Comparison of ENCODE assay signal across 1 mouse cellular context in genomic region chr10:33986771-33987170, GRCm38 (mm10).
A peak's percentile ranks its signal among the peaks of the same experiment; 100 is the strongest.
TF ChIP-seq lines count a peak whose summit lies in the region.

No protein-coding gene starts in this region.

TF ChIP-seq in MEL, 35 proteins besides CTCF, POLR2A, EP300 and RAD21 (continued from another document):
- TF ChIP-seq ETS1 (IDR thresholded peaks at IDR 0.05; ENCODE audit: low read depth, low read length) = no peak
- no peak for TF ChIP-seq E2F4 (IDR thresholded peaks at IDR 0.05; ENCODE audit: borderline replicate concordance, low read depth, low read length)
- TF ChIP-seq MEF2A (IDR thresholded peaks at IDR 0.05; ENCODE audit: extremely low read depth, insufficient replicate concordance, low read depth, low read length, poor library complexity, severe bottlenecking) = no peak
- no peak for TF ChIP-seq CHD2 (IDR thresholded peaks at IDR 0.05; ENCODE audit: low read length)
- TF ChIP-seq CHD1 (IDR thresholded peaks at IDR 0.05; ENCODE audit: low read depth, low read length) = no peak
- TF ChIP-seq ZNF384 (IDR thresholded peaks at IDR 0.05; ENCODE audit: low read depth, low read length) = peak; percentile 47; the same call in 1 of the 2 replicates
- no peak for TF ChIP-seq NRF1 (IDR thresholded peaks at IDR 0.05; ENCODE audit: insufficient read depth, low read depth, low read length, poor library complexity, severe bottlenecking)
- TF ChIP-seq RCOR1 (IDR thresholded peaks at IDR 0.05; ENCODE audit: low read depth, low read length) = no peak
- no peak for TF ChIP-seq UBTF (IDR thresholded peaks at IDR 0.05; ENCODE audit: borderline replicate concordance, insufficient read depth, low read depth, low read length)
- TF ChIP-seq TCF12 (IDR thresholded peaks at IDR 0.05; ENCODE audit: low read depth, low read length) = no peak
- TF ChIP-seq GABPA (IDR thresholded peaks at IDR 0.05; ENCODE audit: low read depth, low read length) = no peak
- TF ChIP-seq GATA1 (IDR thresholded peaks at IDR 0.05; ENCODE audit: low read depth, low read length) = no peak
- TF ChIP-seq SMC3 (IDR thresholded peaks at IDR 0.05; ENCODE audit: low read depth, low read length) = peak; percentile 89
